Mouse (Mus musculus): ENCODE data around the gene Nrm.

- no peak for TF ChIP-seq CTCF (IDR thresholded peaks at IDR 0.05; ENCODE audit: control insufficient read depth, insufficient read depth, insufficient replicate concordance, low read depth, low read length)
- TF ChIP-seq POLR2A (IDR thresholded peaks at IDR 0.05; ENCODE audit: control insufficient read depth, low read depth, low read length): no peak
These were observed 36.7 kb upstream of the Nrm start for GRCm38 (mm10) chr17:35824402-35824801.

Data from testis, adult 2 months (tissue).